Mouse (Mus musculus) cerebellum, adult 2 months (tissue): Measurements from ENCODE around the gene Ergic1.

Experiments used
- CTCF ChIP-seq: fragments of 200-500 bp; IDR thresholded peaks from 2 replicates; pipeline ENCODE4 v1.5.1; 2011; ENCODE audit warnings: low read depth, mild to moderate bottlenecking, control low read depth, low read length, moderate library complexity, borderline replicate concordance; ENCODE audit not compliant: insufficient read depth
- POLR2A ChIP-seq: fragments of 200-500 bp; IDR thresholded peaks from 2 replicates; pipeline ENCODE4 v1.6.1; 2011; ENCODE audit warnings: low read length, control low read depth, borderline replicate concordance; ENCODE audit not compliant: insufficient read depth

GRCm38 (mm10) chr17:26702621-26703020 is 141.3 kb downstream of the Ergic1 start:
- TF ChIP-seq CTCF (no peak), POLR2A (no peak)
